Mouse (Mus musculus): ENCODE results near the gene Harbi1.

- no peak for TF ChIP-seq CTCF (IDR thresholded peaks at IDR 0.05; ENCODE audit: insufficient read depth, low read length)
- no peak for TF ChIP-seq POLR2A (IDR thresholded peaks at IDR 0.05; ENCODE audit: borderline replicate concordance, extremely low read depth, low read depth, low read length)
Measured at GRCm38 (mm10) chr2:91708361-91708760, 2.3 kb upstream of the Harbi1 start.
